Mouse (Mus musculus): ENCODE data around the gene Pigb. TPM values are rescaled to one million over a fixed set of nuclear protein-coding genes. Genes with fewer than 3 reads are reported as not detected.

Pigb gene
- polyA plus RNA-seq, 1 experiment from 2014 or later = 16.7 TPM

DNA sequence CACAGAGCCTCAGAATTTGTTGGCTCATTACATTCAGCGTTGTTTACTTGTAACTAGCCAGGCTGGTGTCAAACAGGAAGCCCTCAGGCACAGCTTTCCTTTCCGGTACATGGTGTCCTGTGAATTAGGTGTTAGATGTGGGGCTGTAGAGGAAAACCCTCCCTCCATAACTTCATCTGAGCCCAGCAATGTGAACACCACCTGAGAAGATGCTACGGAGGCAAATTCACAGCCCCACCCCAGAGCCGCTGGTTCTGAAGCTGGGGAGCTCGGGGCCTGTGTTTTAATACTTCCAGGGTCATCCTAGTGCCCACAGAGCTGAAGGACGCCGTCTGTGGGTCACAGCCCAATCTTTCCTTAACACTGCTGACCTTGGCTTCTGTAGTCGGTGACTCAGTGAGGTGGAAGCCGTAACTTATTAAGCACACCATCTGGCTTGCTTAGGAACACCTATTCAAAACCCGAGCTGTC is 15.3 kb upstream of the Pigb start:
- 74% methylated on average over 10 of the region's 10 CpGs for WGBS
- no peak overlapping the region for H3K9ac ChIP-seq (ENCODE audit: low read depth, low read length)
- H3K4me1 ChIP-seq (replicated peaks; ENCODE audit: control insufficient read depth, insufficient read depth, low read length) = no peaks in the 10 kb centered on the region
- no peaks in the 10 kb centered on the region for H3K27me3 ChIP-seq (ENCODE audit: control insufficient read depth, insufficient read depth, low read length)
- H3K9me3 ChIP-seq (ENCODE audit: control insufficient read depth, low read length) = no peaks in the 10 kb centered on the region
- H3K4me3 ChIP-seq (ENCODE audit: low read depth, low read length) = no peak overlapping the region
- no peaks in the 10 kb centered on the region for H3K36me3 ChIP-seq (ENCODE audit: control insufficient read depth, insufficient read depth, low read length)
- no peak for ATAC-seq (ENCODE audit: low FRiP score)
- no peak for DNase-seq (ENCODE audit: low spot score)
- no peak overlapping the region for H3K4me2 ChIP-seq (replicated peaks; ENCODE audit: low read depth, low read length)
- no peak overlapping the region for H3K27ac ChIP-seq (ENCODE audit: low read depth, low read length)

GRCm38 (mm10) chr9:73050606-73051005 is 10.4 kb upstream of the Pigb start:
- Histone ChIP-seq H3K27me3 (ENCODE audit: control insufficient read depth, insufficient read depth, low read length) (no peaks in the 10 kb centered on the region), H3K9ac (ENCODE audit: low read depth, low read length) (no peak overlapping the region), H3K36me3 (ENCODE audit: control insufficient read depth, insufficient read depth, low read length) (no peaks in the 10 kb centered on the region), H3K4me2 (replicated peaks; ENCODE audit: low read depth, low read length) (no peak overlapping the region), H3K4me1 (replicated peaks; ENCODE audit: control insufficient read depth, insufficient read depth, low read length) (no peaks in the 10 kb centered on the region), H3K4me3 (ENCODE audit: low read depth, low read length) (no peak overlapping the region), H3K9me3 (ENCODE audit: control insufficient read depth, low read length) (no peaks in the 10 kb centered on the region), H3K27ac (ENCODE audit: low read depth, low read length) (no peak overlapping the region)
- WGBS = 77% methylated on average over 8 of the region's 8 CpGs
- no peak for DNase-seq (ENCODE audit: low spot score)
- ATAC-seq (ENCODE audit: low FRiP score) = no peak

DNA sequence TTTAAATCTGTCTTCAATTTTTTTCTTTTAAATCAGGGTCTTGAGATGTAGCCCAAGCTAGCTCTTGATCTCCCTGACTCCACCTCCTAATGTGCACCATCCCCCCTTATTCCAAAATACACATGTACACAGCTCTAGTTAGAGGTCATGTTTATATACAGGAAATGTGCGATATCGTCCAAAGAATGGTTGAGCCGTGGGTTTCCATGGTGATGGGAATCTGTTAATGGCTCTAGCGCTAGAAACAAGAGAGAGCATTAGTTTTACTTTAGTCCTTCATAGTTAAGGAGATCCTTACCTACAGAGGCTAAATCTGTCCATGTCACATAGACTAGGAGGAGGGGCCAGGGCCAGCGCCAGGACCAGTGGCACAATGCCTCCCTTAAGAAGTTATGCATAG is 9.7 kb upstream of the Pigb start:
- Histone ChIP-seq H3K4me1 (replicated peaks; ENCODE audit: control insufficient read depth, insufficient read depth, low read length) (no peaks in the 10 kb centered on the region), H3K27ac (ENCODE audit: low read depth, low read length) (no peak overlapping the region), H3K27me3 (ENCODE audit: control insufficient read depth, insufficient read depth, low read length) (no peaks in the 10 kb centered on the region), H3K4me2 (replicated peaks; ENCODE audit: low read depth, low read length) (no peak overlapping the region), H3K9ac (ENCODE audit: low read depth, low read length) (no peak overlapping the region), H3K9me3 (ENCODE audit: control insufficient read depth, low read length) (no peaks in the 10 kb centered on the region), H3K36me3 (ENCODE audit: control insufficient read depth, insufficient read depth, low read length) (no peaks in the 10 kb centered on the region), H3K4me3 (ENCODE audit: low read depth, low read length) (no peak overlapping the region)
- DNase-seq (ENCODE audit: low spot score) (no peak), ATAC-seq (ENCODE audit: low FRiP score) (no peak)
- WGBS = 80% methylated on average over 5 of the region's 5 CpGs

DNA sequence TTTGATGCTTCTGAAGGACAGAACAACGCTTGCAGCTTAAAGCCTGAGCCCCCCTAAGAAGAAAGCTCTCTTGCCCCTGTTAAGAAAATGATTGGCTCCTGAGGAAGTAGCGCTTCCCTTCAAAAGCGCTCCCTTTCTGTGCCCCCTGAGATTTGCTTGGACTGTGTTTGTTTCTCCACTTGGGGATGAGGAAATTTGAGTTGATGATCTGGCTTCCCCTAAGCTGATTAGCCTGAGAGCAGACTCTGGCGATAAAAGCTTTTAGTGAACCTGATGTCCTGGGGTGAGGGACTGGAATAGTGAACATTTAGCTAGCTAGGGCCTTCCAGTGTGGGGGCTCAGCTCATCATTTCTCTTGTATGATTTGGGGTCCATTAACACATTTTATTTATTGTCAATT is 8.7 kb upstream of the Pigb start:
- ATAC-seq (ENCODE audit: low FRiP score) (no peak), DNase-seq (ENCODE audit: low spot score) (no peak)
- no peak overlapping the region for H3K4me3 ChIP-seq (ENCODE audit: low read depth, low read length)
- no peak overlapping the region for H3K4me2 ChIP-seq (replicated peaks; ENCODE audit: low read depth, low read length)
- H3K27ac ChIP-seq (ENCODE audit: low read depth, low read length) = no peak overlapping the region
- H3K9me3 ChIP-seq (ENCODE audit: control insufficient read depth, low read length) = no peaks in the 10 kb centered on the region
- no peaks in the 10 kb centered on the region for H3K27me3 ChIP-seq (ENCODE audit: control insufficient read depth, insufficient read depth, low read length)
- 17% methylated on average over 4 of the region's 4 CpGs for WGBS
- no peak overlapping the region for H3K9ac ChIP-seq (ENCODE audit: low read depth, low read length)
- no peaks in the 10 kb centered on the region for H3K4me1 ChIP-seq (replicated peaks; ENCODE audit: control insufficient read depth, insufficient read depth, low read length)
- no peaks in the 10 kb centered on the region for H3K36me3 ChIP-seq (ENCODE audit: control insufficient read depth, insufficient read depth, low read length)

- no peak for ATAC-seq (ENCODE audit: low FRiP score)
These were observed 7.7 kb upstream of the Pigb start for GRCm38 (mm10) chr9:73047906-73048305.

GRCm38 (mm10) chr9:73045711-73046110 is 5.5 kb upstream of the Pigb start:
- H3K9ac ChIP-seq (ENCODE audit: low read depth, low read length) = no peak overlapping the region
- no peak overlapping the region for H3K27ac ChIP-seq (ENCODE audit: low read depth, low read length)
- H3K4me2 ChIP-seq (replicated peaks; ENCODE audit: low read depth, low read length) = no peak overlapping the region
- no peaks in the 10 kb centered on the region for H3K27me3 ChIP-seq (ENCODE audit: control insufficient read depth, insufficient read depth, low read length)
- no peak for ATAC-seq (ENCODE audit: low FRiP score)
- no peaks in the 10 kb centered on the region for H3K36me3 ChIP-seq (ENCODE audit: control insufficient read depth, insufficient read depth, low read length)
- no peaks in the 10 kb centered on the region for H3K4me1 ChIP-seq (replicated peaks; ENCODE audit: control insufficient read depth, insufficient read depth, low read length)
- H3K9me3 ChIP-seq (ENCODE audit: control insufficient read depth, low read length) = no peaks in the 10 kb centered on the region
- no peak overlapping the region for H3K4me3 ChIP-seq (ENCODE audit: low read depth, low read length)
- DNase-seq (ENCODE audit: low spot score) = no peak
- 70% methylated on average over 10 of the region's 10 CpGs for WGBS

More at GRCm38 (mm10) chr9:73047906-73048305, 7.7 kb upstream of the Pigb start:
- H3K27me3 ChIP-seq (ENCODE audit: control insufficient read depth, insufficient read depth, low read length) = no peaks in the 10 kb centered on the region
- H3K4me1 ChIP-seq (replicated peaks; ENCODE audit: control insufficient read depth, insufficient read depth, low read length) = no peaks in the 10 kb centered on the region
- no peak overlapping the region for H3K9ac ChIP-seq (ENCODE audit: low read depth, low read length)
- no peak for DNase-seq (ENCODE audit: low spot score)
- no peak overlapping the region for H3K4me2 ChIP-seq (replicated peaks; ENCODE audit: low read depth, low read length)
- 89% methylated on average over 2 of the region's 2 CpGs for WGBS
- H3K36me3 ChIP-seq (ENCODE audit: control insufficient read depth, insufficient read depth, low read length) = no peaks in the 10 kb centered on the region
- no peak overlapping the region for H3K4me3 ChIP-seq (ENCODE audit: low read depth, low read length)
- no peaks in the 10 kb centered on the region for H3K9me3 ChIP-seq (ENCODE audit: control insufficient read depth, low read length)
- no peak overlapping the region for H3K27ac ChIP-seq (ENCODE audit: low read depth, low read length)

DNA sequence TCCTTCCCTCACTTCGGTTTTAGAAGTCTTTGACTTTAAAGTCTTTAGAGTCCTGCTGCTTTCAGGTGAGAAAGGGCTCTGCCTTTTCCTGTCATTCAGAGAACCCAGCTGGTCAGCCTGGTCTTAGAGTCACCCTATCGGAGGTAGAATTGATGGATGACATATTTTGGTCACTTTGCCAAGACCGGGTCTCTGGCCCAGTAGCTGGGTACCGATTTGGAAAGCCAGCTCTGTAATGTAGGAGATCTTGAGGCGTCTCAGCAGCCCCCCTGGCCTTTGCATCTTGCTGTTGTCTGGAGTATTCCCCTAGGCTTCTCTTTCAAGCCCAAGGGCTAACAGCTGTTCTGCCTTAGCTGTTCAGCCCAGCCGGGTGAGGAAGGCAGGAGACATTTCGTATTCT is 5.0 kb upstream of the Pigb start:
- no peaks in the 10 kb centered on the region for H3K9me3 ChIP-seq (ENCODE audit: control insufficient read depth, low read length)
- DNase-seq (ENCODE audit: low spot score) = no peak
- no peak overlapping the region for H3K27ac ChIP-seq (ENCODE audit: low read depth, low read length)
- 0 out of 2 replicates have a peak, but pooled peaks cover 1% of the 10 kb centered on the region for H3K4me1 ChIP-seq (replicated peaks; ENCODE audit: control insufficient read depth, insufficient read depth, low read length)
- no peak for ATAC-seq (ENCODE audit: low FRiP score)
- H3K27me3 ChIP-seq (ENCODE audit: control insufficient read depth, insufficient read depth, low read length) = no peaks in the 10 kb centered on the region
- H3K4me3 ChIP-seq (ENCODE audit: low read depth, low read length) = peak overlapping the region; percentile 28
- no peaks in the 10 kb centered on the region for H3K36me3 ChIP-seq (ENCODE audit: control insufficient read depth, insufficient read depth, low read length)
- H3K9ac ChIP-seq (ENCODE audit: low read depth, low read length) = no peak overlapping the region; the same call in 1 of the 2 replicates
- peak overlapping the region; percentile 76 for H3K4me2 ChIP-seq (replicated peaks; ENCODE audit: low read depth, low read length)
- 17% methylated on average over 7 of the region's 7 CpGs for WGBS

GRCm38 (mm10) chr9:73044146-73045079 is 4.2 kb upstream of the Pigb start, which contains the start of gene Rab27a:
Gene Rab27a (plus strand): TSS chr9:73044854.
- Histone ChIP-seq H3K4me3 (ENCODE audit: low read depth, low read length) (peak within 1 kb of the TSS; percentile 28), H3K27me3 (ENCODE audit: control insufficient read depth, insufficient read depth, low read length) (no peaks in the 10 kb centered on the region), H3K4me2 (replicated peaks; ENCODE audit: low read depth, low read length) (peak within 1 kb of the TSS; percentile 76), H3K27ac (ENCODE audit: low read depth, low read length) (no peak within 1 kb of the TSS), H3K9ac (ENCODE audit: low read depth, low read length) (peak within 1 kb of the TSS; percentile 19), H3K9me3 (ENCODE audit: control insufficient read depth, low read length) (no peaks in the 10 kb centered on the region), H3K36me3 (ENCODE audit: control insufficient read depth, insufficient read depth, low read length) (no peaks in the 10 kb centered on the region), H3K4me1 (replicated peaks; ENCODE audit: control insufficient read depth, insufficient read depth, low read length) (0 out of 2 replicates have a peak, but pooled peaks cover 3% of the 10 kb centered on the region)
- WGBS = 2% methylated on average over 41 of the region's 41 CpGs
- ATAC-seq (ENCODE audit: low FRiP score) (peak; percentile 59), DNase-seq (ENCODE audit: low spot score) (peak; percentile 88)
